Mouse (Mus musculus): ENCODE results near the gene Megf9. TPM values are rescaled to one million over a fixed set of nuclear protein-coding genes. Genes with fewer than 3 reads are reported as not detected.

Gene Megf9
- polyA plus RNA-seq, 1 experiment: 1.1 TPM

- Histone ChIP-seq H3K9me3 (replicated peaks; ENCODE audit: control insufficient read depth, insufficient read depth, low read length, poor library complexity, severe bottlenecking) (no peaks in the 10 kb centered on the region), H3K4me1 (ENCODE audit: control insufficient read depth, insufficient read depth, low read length) (no peaks in the 10 kb centered on the region), H3K9ac (ENCODE audit: low read depth, poor library complexity, severe bottlenecking) (no peak overlapping the region), H3K36me3 (ENCODE audit: control insufficient read depth, insufficient read depth, low read length, poor library complexity, severe bottlenecking) (no peaks in the 10 kb centered on the region), H3K27me3 (ENCODE audit: control insufficient read depth, insufficient read depth, low read length, poor library complexity, severe bottlenecking) (no peaks in the 10 kb centered on the region), H3K4me3 (ENCODE audit: low read depth, low read length) (no peak overlapping the region), H3K27ac (ENCODE audit: insufficient read depth, low read length) (no peak overlapping the region)
- TF ChIP-seq POLR2A (IDR thresholded peaks at IDR 0.05; ENCODE audit: insufficient read depth, low read length) (no peak), CTCF (IDR thresholded peaks at IDR 0.05; ENCODE audit: low read depth, low read length) (no peak), EP300 (IDR thresholded peaks at IDR 0.05; ENCODE audit: insufficient read depth, low read depth, low read length) (no peak)
These were observed 31.0 kb downstream of the Megf9 start for GRCm38 (mm10) chr4:70503827-70504226.

GRCm38 (mm10) chr4:70499285-70499684 is 35.5 kb downstream of the Megf9 start:
- Histone ChIP-seq H3K27ac (ENCODE audit: insufficient read depth, low read length) (no peak overlapping the region), H3K36me3 (ENCODE audit: control insufficient read depth, insufficient read depth, low read length, poor library complexity, severe bottlenecking) (no peaks in the 10 kb centered on the region), H3K27me3 (ENCODE audit: control insufficient read depth, insufficient read depth, low read length, poor library complexity, severe bottlenecking) (no peaks in the 10 kb centered on the region), H3K9me3 (replicated peaks; ENCODE audit: control insufficient read depth, insufficient read depth, low read length, poor library complexity, severe bottlenecking) (no peaks in the 10 kb centered on the region), H3K4me3 (ENCODE audit: low read depth, low read length) (no peak overlapping the region), H3K4me1 (ENCODE audit: control insufficient read depth, insufficient read depth, low read length) (no peaks in the 10 kb centered on the region), H3K9ac (ENCODE audit: low read depth, poor library complexity, severe bottlenecking) (no peak overlapping the region)
- TF ChIP-seq POLR2A (IDR thresholded peaks at IDR 0.05; ENCODE audit: insufficient read depth, low read length) (no peak), CTCF (IDR thresholded peaks at IDR 0.05; ENCODE audit: low read depth, low read length) (no peak), EP300 (IDR thresholded peaks at IDR 0.05; ENCODE audit: insufficient read depth, low read depth, low read length) (no peak)

GRCm38 (mm10) chr4:70496978-70497377 is 37.8 kb downstream of the Megf9 start:
- H3K27me3 ChIP-seq (ENCODE audit: control insufficient read depth, insufficient read depth, low read length, poor library complexity, severe bottlenecking): no peaks in the 10 kb centered on the region
- H3K27ac ChIP-seq (ENCODE audit: insufficient read depth, low read length): no peak overlapping the region
- no peak for TF ChIP-seq POLR2A (IDR thresholded peaks at IDR 0.05; ENCODE audit: insufficient read depth, low read length)
- no peak for TF ChIP-seq CTCF (IDR thresholded peaks at IDR 0.05; ENCODE audit: low read depth, low read length)
- TF ChIP-seq EP300 (IDR thresholded peaks at IDR 0.05; ENCODE audit: insufficient read depth, low read depth, low read length): no peak
- no peaks in the 10 kb centered on the region for H3K36me3 ChIP-seq (ENCODE audit: control insufficient read depth, insufficient read depth, low read length, poor library complexity, severe bottlenecking)
- no peaks in the 10 kb centered on the region for H3K9me3 ChIP-seq (replicated peaks; ENCODE audit: control insufficient read depth, insufficient read depth, low read length, poor library complexity, severe bottlenecking)
- no peak overlapping the region for H3K9ac ChIP-seq (ENCODE audit: low read depth, poor library complexity, severe bottlenecking)
- no peak overlapping the region for H3K4me3 ChIP-seq (ENCODE audit: low read depth, low read length)
- no peaks in the 10 kb centered on the region for H3K4me1 ChIP-seq (ENCODE audit: control insufficient read depth, insufficient read depth, low read length)

- H3K27ac ChIP-seq (ENCODE audit: insufficient read depth, low read length): no peak overlapping the region
- H3K9ac ChIP-seq (ENCODE audit: low read depth, poor library complexity, severe bottlenecking): no peak overlapping the region
- no peaks in the 10 kb centered on the region for H3K27me3 ChIP-seq (ENCODE audit: control insufficient read depth, insufficient read depth, low read length, poor library complexity, severe bottlenecking)
- no peak overlapping the region for H3K4me3 ChIP-seq (ENCODE audit: low read depth, low read length)
- TF ChIP-seq POLR2A (IDR thresholded peaks at IDR 0.05; ENCODE audit: insufficient read depth, low read length): no peak
- H3K4me1 ChIP-seq (ENCODE audit: control insufficient read depth, insufficient read depth, low read length): no peaks in the 10 kb centered on the region
- no peaks in the 10 kb centered on the region for H3K9me3 ChIP-seq (replicated peaks; ENCODE audit: control insufficient read depth, insufficient read depth, low read length, poor library complexity, severe bottlenecking)
- H3K36me3 ChIP-seq (ENCODE audit: control insufficient read depth, insufficient read depth, low read length, poor library complexity, severe bottlenecking): no peaks in the 10 kb centered on the region
These were observed 45.0 kb downstream of the Megf9 start for GRCm38 (mm10) chr4:70489792-70490191.

GRCm38 (mm10) chr4:70488415-70488814 is 46.4 kb downstream of the Megf9 start:
- Histone ChIP-seq H3K36me3 (ENCODE audit: control insufficient read depth, insufficient read depth, low read length, poor library complexity, severe bottlenecking) (no peaks in the 10 kb centered on the region), H3K9ac (ENCODE audit: low read depth, poor library complexity, severe bottlenecking) (no peak overlapping the region), H3K4me1 (ENCODE audit: control insufficient read depth, insufficient read depth, low read length) (no peaks in the 10 kb centered on the region), H3K4me3 (ENCODE audit: low read depth, low read length) (no peak overlapping the region), H3K27me3 (ENCODE audit: control insufficient read depth, insufficient read depth, low read length, poor library complexity, severe bottlenecking) (no peaks in the 10 kb centered on the region), H3K27ac (ENCODE audit: insufficient read depth, low read length) (no peak overlapping the region), H3K9me3 (replicated peaks; ENCODE audit: control insufficient read depth, insufficient read depth, low read length, poor library complexity, severe bottlenecking) (no peaks in the 10 kb centered on the region)
- TF ChIP-seq POLR2A (IDR thresholded peaks at IDR 0.05; ENCODE audit: insufficient read depth, low read length) (no peak), EP300 (IDR thresholded peaks at IDR 0.05; ENCODE audit: insufficient read depth, low read depth, low read length) (no peak), CTCF (IDR thresholded peaks at IDR 0.05; ENCODE audit: low read depth, low read length) (no peak)

- H3K9me3 ChIP-seq (replicated peaks; ENCODE audit: control insufficient read depth, insufficient read depth, low read length, poor library complexity, severe bottlenecking): no peaks in the 10 kb centered on the region
- no peak for TF ChIP-seq POLR2A (IDR thresholded peaks at IDR 0.05; ENCODE audit: insufficient read depth, low read length)
- no peak for TF ChIP-seq EP300 (IDR thresholded peaks at IDR 0.05; ENCODE audit: insufficient read depth, low read depth, low read length)
- no peak for TF ChIP-seq CTCF (IDR thresholded peaks at IDR 0.05; ENCODE audit: low read depth, low read length)
- no peaks in the 10 kb centered on the region for H3K36me3 ChIP-seq (ENCODE audit: control insufficient read depth, insufficient read depth, low read length, poor library complexity, severe bottlenecking)
- no peak overlapping the region for H3K27ac ChIP-seq (ENCODE audit: insufficient read depth, low read length)
- no peaks in the 10 kb centered on the region for H3K4me1 ChIP-seq (ENCODE audit: control insufficient read depth, insufficient read depth, low read length)
- no peak overlapping the region for H3K9ac ChIP-seq (ENCODE audit: low read depth, poor library complexity, severe bottlenecking)
- no peak overlapping the region for H3K4me3 ChIP-seq (ENCODE audit: low read depth, low read length)
- H3K27me3 ChIP-seq (ENCODE audit: control insufficient read depth, insufficient read depth, low read length, poor library complexity, severe bottlenecking): no peaks in the 10 kb centered on the region
These were observed 50.7 kb downstream of the Megf9 start for GRCm38 (mm10) chr4:70484134-70484533.
